Mouse (Mus musculus) megakaryocyte, embryonic 14.5 days (primary cell): ENCODE measurements around the gene Gprc5b.

ENCODE experiments used
- FLI1 ChIP-seq: IDR thresholded peaks from 2 replicates; pipeline ENCODE4 v1.6.1; 2012; ENCODE audit warnings: low read length, inconsistent platforms, mixed read lengths
- GATA1 ChIP-seq: IDR thresholded peaks from 3 replicates; pipeline ENCODE4 v1.6.1; 2012; ENCODE audit warnings: mixed read lengths, low read length, inconsistent platforms, borderline replicate concordance

DNA sequence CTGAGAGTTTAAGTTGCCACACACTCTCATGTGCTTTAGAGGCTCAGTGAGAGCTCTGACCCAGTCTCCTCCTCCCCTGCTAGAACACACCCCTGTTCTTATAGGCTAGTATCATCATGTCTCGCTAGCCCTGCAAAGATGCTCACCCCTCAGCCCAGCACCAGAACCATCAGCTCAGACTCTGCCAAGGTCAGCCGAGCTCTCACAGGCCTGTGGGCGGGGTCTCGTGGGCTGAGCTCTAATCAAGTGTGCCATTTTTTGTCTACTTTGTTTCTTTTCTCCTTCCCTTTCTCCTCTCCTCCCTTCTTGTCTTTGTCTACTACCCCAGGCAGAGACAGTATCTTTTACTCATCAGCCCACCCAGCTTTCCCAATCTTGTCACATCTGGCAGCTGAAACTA, 9.2 kb downstream of the Gprc5b start:
- TF ChIP-seq GATA1, result no peak
- TF ChIP-seq FLI1, result no peak
